Mouse (Mus musculus) urinary bladder, postnatal 25 days (tissue): Measurements from ENCODE around the gene Nhlrc3.

Source experiments
- DNase-seq: peaks from one replicate; pipeline ENCODE4 v3.0.0; 2022; ENCODE audit warnings: low spot score

Nhlrc3 gene

DNA sequence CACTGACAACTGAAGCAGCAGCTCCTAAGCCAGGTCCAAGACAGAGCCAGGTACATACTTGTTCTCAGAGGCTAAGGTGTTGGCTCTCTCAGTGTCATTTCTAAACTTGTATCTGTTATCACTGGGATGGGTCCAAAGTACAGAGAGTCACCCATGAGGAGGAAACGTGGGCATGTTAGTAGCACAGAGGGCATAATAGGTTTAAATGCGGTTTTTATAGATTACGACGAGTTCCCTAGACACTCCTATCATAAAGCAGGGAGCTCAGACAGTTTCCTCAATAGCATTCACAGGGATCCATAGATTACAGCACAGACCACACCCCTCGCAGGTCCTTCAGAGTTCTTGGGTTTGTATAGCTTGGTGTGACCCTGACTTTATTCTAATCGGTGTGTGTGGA, 9.1 kb downstream of the Nhlrc3 start:
- no peak for DNase-seq

DNA sequence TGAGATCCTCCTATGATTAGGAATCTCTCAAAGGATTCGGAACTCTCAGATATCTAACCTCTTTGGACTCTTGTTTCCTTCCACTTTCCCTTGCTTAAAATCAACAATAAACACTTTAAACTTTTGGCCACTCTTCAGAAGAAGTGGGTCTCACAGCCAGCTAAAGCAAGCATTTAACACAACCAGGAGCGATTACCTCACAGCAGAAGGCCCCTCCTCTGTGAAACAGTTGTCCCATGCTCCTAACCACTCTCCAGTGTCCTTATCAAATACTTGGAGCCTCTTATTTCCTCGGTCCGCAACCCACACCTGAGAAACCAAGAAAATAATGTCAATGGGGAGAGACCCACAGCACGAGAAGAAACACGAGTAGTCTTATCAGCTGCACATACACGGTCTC, 9.8 kb downstream of the Nhlrc3 start:
- no peak for DNase-seq

DNA sequence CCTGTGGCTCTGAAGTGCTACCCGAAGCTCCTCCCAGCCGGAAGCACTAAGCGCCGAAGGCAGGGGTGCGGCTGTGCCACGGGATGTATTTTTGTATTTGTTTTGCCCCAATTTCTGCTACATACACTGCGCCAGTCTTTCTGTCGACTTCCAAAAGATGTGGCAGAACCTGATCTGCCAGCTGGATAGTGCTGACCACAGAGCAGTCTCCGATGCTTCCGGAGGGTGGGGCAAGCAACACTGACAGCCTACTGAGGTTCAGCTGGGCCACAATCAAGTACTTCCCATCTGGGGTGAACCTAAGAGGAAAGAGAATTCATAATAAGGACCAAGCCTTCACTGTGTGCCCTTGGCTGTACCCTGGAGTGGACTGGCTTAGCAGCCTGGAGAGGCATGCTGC, 10.8 kb downstream of the Nhlrc3 start:
- peak; percentile 38 for DNase-seq

DNA sequence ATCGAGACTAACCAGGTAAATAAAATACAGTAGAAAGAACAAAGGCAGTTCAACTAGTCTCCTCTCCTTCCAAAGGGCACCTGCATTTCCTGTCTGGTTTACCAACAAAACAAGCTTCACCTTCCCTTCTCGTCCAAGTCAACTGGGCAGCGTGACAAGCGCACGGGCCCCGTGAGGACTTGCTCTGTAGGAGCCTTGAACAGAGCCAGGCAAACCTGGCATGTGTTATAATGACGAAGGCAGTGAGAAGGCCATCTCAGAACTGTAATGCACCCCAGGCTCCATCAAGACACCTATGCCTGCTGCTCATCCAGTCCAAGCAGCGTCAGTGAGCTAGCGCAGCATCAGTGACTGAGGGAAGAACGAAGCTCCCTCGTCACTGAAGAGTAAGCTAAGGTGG, 12.5 kb downstream of the Nhlrc3 start:
- DNase-seq, result peak; percentile 1

DNA sequence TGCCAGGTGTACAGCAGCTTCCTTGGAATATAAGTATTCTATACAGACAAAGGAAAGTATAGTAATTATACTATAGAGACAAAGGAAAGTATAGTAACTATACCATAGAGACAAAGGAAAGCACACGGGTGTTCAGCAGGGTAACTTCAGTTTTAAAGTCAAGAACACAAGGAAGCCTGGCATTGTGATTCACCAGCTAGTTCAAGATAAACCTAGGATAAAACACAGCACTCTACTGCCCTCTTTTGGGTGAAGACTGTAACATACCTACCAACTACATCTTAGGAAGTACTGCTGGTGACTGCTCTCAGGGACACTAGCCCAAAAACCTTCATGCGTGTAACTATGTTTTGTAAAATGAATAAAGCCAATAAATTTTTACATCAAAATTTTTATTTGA, 14.9 kb downstream of the Nhlrc3 start:
- peak; percentile 12 for DNase-seq

DNA sequence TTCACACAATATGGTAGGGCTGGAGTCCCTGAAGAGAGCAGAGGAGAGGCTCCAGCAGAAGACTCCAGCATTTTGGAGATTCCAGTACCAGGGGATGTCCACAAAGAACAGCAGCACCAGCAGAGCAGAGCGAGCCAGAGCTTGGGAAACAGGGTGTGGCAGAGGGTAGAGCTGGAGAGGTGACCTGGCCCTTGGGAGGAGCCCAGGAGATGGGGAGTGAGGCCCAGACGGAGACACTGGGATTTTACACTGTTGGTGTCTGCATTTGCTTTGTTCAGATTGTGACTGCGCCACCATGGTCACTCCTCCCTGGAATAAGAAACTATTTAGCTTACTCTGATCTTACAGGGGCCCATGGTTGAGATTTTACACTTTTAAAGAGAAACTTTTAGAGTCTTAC, 16.3 kb downstream of the Nhlrc3 start:
- DNase-seq, result peak; percentile 1

DNA sequence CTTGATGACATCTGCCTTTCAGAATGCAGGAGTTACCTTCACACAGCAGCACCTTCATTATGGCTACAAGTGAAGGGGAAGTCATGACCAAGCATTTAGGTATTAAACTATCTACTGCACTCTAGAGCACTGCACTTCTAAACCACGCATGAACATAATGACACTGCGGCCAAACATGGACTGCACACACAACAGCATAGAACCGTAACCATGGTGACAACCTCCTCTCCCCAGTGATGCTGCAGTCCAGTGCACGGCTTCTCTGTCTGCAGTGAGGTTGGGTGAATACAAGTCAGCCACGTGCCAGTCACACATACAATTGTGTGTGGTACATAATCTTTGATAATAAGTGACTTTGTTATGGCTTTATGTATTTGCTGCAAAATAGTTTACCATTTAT, 17.6 kb downstream of the Nhlrc3 start:
- DNase-seq, result peak; percentile 0

DNA sequence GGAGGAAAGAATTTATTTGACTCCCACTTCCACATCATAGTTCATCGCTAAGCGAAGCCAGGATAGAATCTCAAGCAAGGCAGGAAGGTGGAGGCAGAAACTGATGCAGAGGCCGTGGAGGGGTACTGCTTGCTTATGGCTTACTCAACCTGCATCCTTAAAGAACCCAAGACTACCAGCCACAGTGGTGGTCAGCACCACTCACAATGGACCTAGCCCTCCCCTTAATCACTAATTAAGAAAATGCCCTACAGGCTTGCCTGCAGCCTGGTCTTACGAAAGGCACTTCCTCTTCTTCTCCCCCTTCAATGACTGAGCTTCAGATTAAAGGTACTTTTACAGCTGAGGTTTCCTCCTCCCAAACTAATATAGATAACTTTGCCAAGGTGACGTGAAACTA, 26.6 kb downstream of the Nhlrc3 start:
- DNase-seq, result no peak

DNA sequence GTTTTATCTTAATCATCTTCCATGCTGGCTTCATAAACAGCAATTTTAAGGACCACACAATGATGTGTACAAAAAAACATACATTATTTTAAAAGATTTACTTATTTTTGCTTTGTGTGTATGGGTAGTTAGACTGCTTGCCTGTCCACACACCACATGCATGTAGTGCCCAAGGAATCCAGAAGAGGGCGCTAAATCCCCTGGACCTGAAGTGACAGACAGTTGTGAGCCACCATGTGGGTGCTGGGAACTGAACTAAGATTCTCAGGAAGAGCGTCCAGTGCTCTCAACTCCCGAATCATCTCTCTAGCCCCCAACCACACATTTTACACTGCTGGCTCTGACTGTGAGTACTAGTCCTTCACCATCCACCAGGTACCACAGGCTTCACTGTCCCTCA, 28.5 kb downstream of the Nhlrc3 start:
- no peak for DNase-seq

DNA sequence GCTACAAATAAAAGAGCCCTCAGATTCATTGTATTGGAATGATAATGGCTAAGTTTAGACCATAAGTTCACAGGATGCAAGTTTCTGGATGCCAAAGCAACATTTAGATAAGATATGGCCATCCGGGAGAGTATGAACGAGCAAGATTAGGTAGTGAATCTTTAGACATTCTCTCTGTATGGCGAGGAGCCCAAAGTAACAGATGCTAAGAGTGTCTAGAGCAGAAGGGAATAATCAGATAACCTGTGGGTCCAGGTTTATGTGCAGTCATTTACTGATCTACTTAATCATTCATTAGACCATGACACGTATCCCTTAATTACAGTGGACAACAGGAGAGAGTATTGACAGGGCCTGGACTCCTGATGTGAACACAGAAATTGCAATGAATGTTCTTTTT, 39.6 kb downstream of the Nhlrc3 start:
- DNase-seq, result no peak

DNA sequence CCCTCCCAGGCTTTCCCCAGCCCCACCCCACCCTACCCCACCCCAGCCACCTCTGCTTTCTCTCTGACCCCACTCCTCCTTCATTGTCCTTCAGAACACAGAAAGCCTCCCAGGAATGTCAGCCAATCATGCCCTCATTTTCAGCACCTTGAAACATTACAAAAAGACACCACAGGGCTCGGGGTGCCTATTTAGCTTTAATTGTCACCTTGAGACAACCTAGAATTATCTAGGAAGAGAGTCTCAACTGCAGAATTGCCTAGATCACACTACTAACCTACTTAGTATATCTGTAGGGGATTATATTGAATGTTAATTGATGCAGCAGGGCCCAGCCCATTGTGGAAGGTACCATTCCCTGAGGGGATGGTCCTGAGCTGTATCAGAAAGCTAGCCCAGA, 40.4 kb downstream of the Nhlrc3 start:
- DNase-seq, result no peak

DNA sequence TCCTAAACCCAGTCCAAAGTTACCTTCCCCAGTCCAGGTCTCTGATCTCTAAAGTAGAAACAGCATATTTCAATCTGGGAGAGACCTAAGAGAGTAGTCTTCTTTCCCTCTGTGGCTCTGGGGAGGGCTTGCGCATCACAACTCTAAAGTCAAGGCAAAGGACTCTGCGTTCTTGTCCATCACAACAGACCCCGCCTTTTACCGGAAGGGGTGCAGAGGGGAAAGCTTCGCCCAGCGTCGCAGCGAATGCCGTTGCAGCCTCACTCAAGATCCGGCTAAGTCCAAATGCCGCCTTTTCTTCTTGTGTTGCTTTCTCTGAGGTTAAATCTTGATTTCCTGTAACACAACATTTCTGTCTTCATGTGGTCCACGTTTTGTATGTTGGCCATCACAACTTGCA, 41.5 kb downstream of the Nhlrc3 start:
- DNase-seq, result no peak

DNA sequence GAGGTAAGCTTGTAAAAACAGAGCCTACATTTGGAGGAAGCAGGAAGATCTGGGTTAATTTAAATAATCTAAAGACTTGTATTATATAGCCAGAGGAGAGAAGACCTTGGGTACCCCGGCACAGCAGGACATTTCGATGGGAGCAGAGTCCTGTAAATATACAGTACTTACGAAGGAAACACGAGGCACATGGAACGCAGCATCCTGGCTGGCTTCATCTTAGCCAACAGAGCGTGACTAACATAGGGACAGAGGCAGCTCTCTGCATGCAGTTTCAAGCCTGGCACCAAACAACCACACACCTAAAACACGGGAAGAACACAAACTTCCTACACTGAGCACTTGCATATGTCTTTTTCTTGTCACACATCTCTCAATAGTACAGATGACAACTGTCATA, 45.4 kb downstream of the Nhlrc3 start:
- DNase-seq, result no peak

DNA sequence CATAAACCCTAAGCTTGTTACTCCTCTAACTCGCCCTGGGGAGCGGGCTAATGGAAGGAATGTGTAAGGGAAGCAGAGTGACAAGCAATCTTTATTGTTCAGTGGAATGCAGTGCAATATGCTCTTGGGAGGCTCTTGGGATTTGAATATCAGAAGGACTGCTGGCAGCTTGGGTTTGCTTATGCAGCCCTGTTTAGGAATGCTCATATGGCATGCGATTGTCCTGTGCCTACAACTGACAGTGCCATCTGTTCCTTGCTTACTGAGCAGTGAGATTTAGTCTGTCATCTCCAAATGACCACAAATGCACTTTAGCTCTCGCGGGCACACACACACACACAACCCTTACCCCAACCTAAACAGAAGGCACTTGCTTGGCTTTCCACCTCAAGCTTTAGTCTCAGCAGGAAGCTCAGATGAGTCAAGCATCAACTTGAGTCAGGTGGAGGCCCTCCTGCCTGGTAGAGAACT, 47.1 kb downstream of the Nhlrc3 start:
- no peak for DNase-seq

DNA sequence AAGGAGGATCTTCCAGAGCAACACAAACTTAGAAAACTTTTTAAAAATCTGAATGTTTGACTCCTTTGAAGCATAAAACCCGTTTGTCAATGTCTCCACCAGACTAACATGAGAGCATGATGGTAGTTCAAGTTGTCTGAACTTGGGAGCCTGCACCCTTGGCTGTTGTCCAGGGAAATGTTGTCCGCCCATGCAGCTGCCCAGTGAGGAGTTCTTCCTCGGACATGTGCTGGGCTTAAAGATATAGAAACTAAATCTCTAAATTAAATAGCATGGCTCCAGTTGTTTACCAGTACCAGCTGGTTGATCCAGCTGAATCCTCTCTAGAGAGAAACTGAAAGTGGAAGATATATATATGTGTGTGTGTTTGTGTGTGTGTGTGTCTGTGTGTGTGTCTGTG, 49.2 kb downstream of the Nhlrc3 start:
- DNase-seq, result no peak

DNA sequence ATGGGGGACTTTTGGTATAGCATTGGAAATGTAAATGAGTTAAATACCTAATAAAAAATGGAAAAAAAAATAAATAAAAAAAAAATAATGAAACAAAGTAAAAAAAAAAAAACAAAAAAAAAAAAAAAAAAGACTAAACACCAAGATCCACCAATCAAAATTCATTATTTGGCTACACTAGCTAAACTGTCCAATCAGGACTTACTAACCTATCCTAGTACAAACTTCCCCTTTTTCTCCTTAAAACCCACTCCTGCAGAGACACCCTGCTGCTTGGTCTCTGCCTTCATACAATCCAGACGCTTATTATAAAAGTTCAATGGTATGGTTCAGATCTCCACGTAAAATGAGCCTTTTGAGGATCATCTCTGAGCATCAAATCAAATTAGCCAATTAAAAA, 49.7 kb downstream of the Nhlrc3 start:
- DNase-seq, result no peak

DNA sequence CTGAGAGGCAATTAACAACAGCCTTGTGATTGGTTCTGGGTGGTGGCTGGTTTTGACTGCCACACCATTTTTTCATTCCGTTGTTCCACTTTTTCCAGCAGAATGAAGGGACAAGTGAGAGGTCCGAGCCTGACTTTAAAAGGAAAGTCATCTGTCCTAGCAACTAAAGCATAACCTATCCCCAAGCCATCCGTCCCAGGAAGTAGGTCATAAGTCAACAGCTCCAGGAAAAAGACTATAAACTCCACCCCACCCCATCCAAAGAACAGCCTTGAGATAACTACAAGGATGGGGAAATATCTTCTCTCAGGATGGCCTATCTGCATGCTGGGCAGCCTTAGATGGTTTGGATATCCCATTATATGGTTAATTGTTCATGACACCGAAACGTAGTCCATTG, 50.9 kb downstream of the Nhlrc3 start:
- DNase-seq, result no peak

DNA sequence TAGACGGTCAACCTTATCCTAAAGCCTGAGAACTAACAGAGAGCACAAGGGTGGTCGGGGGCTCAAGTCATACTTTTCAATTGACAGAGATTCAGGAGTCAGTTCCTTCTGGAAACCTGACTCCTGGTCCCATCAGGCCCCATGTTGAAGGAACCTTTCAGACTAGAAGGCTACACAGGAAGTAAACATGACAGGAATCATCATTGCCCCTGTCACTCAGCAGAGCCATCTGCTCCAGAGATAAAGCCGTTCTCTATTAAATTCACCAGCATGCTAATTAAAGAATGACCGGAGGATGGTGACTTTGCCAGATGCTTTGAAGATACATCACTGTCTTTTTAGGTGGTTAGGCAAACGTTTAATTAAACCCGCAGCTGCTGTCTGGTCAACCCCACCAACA, 53.1 kb downstream of the Nhlrc3 start:
- DNase-seq, result no peak

DNA sequence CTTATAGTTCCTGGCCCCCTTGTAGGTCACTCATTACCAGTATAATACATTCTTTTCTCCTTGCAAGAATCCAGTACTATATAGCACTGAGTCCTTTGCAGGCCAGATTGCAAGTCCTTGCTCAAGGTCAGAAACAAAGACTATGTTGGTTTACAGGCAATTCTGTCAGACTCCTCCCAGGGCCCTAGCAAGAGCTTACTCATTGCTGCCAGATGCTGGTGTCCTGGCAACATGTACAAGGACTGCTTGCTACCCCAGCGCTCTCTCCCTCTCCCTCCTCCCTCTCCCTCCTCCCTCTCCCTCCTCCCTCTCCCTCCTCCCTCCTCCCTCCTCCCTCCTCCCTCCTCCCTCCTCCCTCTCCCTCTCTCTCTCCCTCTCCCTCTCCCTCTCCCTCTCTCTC, 56.0 kb downstream of the Nhlrc3 start:
- no peak for DNase-seq
